Mouse (Mus musculus): ENCODE results near the gene Gast. TPM values are rescaled to one million over a fixed set of nuclear protein-coding genes. Genes with fewer than 3 reads are reported as not detected.

Gene Gast
- 0.76 TPM in 1 of 2 replicates, not detected in the other for polyA plus RNA-seq (2015; fragmentation: Nextera tagmentation; extraction: Ambion mirVana)

GRCm38 (mm10) chr11:100333944-100334457, at the start of gene Gast:
Gene Gast, plus strand, starts transcription at chr11:100334407.
- H3K27ac ChIP-seq (replicated peaks): peak within 1 kb of the TSS; percentile 89
- H3K36me3 ChIP-seq: no peaks in the 10 kb centered on the region
- 79% methylated on average over 6 of the region's 6 CpGs for WGBS
- no peaks in the 10 kb centered on the region for H3K9me3 ChIP-seq
- peaks cover 45% of the 10 kb centered on the region for H3K4me1 ChIP-seq (replicated peaks)
- no peak within 1 kb of the TSS for H3K4me3 ChIP-seq
- no peaks in the 10 kb centered on the region for H3K27me3 ChIP-seq
- H3K9ac ChIP-seq: no peak within 1 kb of the TSS
- ATAC-seq (ENCODE audit: low read depth): no peak
- peak within 1 kb of the TSS; percentile 24; the same call in 1 of the 2 replicates for H3K4me2 ChIP-seq

DNA sequence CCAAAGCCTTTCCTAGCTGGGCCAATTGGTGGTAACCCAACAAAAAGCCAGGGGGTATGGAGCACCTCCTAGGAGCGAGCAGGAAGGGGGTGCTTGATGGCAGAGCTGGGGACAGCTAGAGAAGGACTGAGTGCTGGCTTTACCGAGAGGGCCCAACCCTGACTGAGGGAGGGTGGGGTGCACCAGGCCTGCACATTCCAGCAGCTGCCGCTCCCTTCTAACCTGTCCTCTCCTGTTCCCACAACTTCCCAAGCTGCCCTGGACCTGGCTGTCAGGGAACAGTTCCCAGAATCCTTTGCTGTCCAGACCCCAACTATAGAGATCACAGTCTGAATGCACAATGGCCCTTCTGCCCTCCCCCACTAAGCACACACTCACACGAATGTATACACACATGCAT, 49.2 kb upstream of the Gast start:
- 90% methylated on average over 4 of the region's 4 CpGs for WGBS
- no peak for ATAC-seq (ENCODE audit: low read depth)
- no peaks in the 10 kb centered on the region for H3K27me3 ChIP-seq

GRCm38 (mm10) chr11:100287024-100287423, 47.2 kb upstream of the Gast start:
- no peak for ATAC-seq (ENCODE audit: low read depth)
- Histone ChIP-seq H3K9ac (no peak overlapping the region), H3K4me2 (no peak overlapping the region), H3K4me3 (no peak overlapping the region), H3K36me3 (no peaks in the 10 kb centered on the region), H3K27ac (replicated peaks) (no peak overlapping the region), H3K4me1 (replicated peaks) (no peaks in the 10 kb centered on the region), H3K9me3 (no peaks in the 10 kb centered on the region), H3K27me3 (no peaks in the 10 kb centered on the region)
- WGBS: 37% methylated on average over 10 of the region's 10 CpGs

More for the DNA sequence above, 49.2 kb upstream of the Gast start:
- no peaks in the 10 kb centered on the region for H3K36me3 ChIP-seq
- no peak overlapping the region for H3K9ac ChIP-seq
- H3K9me3 ChIP-seq: no peaks in the 10 kb centered on the region
- no peak overlapping the region for H3K4me3 ChIP-seq
- no peak overlapping the region for H3K4me2 ChIP-seq
- no peaks in the 10 kb centered on the region for H3K4me1 ChIP-seq (replicated peaks)
- no peak overlapping the region for H3K27ac ChIP-seq (replicated peaks)

DNA sequence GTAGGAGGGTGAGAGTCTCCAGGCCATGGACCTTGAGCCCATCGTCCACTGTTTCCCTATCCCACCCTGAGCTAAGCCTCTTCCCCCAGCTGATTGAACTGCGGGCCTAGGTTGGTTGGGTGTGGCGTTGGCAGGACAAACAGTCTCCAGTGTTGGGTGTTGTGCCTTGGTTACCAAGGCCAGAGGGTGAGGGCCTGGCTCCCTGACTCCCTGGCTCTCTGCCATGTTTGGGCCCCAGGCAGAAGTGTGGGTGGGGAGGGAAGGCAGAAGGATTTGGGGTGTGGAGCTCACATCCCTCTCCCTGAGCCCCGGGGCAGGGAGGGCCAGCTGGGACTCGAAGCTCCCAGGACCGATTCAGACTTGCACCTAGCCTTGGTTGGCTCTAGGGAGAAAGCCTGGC, 45.3 kb upstream of the Gast start:
- 87% methylated on average over 6 of the region's 6 CpGs for WGBS
- Histone ChIP-seq H3K4me2 (no peak overlapping the region), H3K4me1 (replicated peaks) (no peaks in the 10 kb centered on the region), H3K9ac (no peak overlapping the region), H3K4me3 (no peak overlapping the region), H3K9me3 (no peaks in the 10 kb centered on the region), H3K36me3 (no peaks in the 10 kb centered on the region), H3K27ac (replicated peaks) (no peak overlapping the region), H3K27me3 (no peaks in the 10 kb centered on the region)
- ATAC-seq (ENCODE audit: low read depth): no peak

DNA sequence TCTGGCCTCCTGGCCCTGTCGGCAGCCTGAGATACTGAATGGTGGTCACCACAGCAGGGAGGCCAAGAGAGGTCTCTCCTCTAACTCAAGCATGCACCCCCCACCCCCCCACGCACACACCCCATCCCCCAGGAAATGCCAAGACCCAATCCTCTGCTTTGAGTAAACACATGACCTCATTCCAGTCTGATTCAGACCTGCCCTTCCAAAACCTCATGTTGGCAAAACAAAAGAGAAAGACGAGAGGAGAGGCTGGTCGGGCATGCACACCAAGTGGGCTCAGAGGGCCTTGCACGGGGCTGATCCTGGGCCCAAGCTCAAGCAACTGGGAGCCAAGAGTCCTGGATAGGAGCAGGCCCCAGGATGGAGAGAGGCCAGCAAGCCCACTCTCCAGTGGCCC, 44.0 kb upstream of the Gast start:
- 62% methylated on average over 5 of the region's 5 CpGs for WGBS
- Histone ChIP-seq H3K27ac (replicated peaks) (no peak overlapping the region), H3K4me1 (replicated peaks) (no peaks in the 10 kb centered on the region), H3K27me3 (no peaks in the 10 kb centered on the region), H3K4me3 (no peak overlapping the region), H3K4me2 (no peak overlapping the region), H3K9me3 (no peaks in the 10 kb centered on the region), H3K9ac (no peak overlapping the region), H3K36me3 (no peaks in the 10 kb centered on the region)
- ATAC-seq (ENCODE audit: low read depth): no peak

GRCm38 (mm10) chr11:100292884-100293283, 41.3 kb upstream of the Gast start:
- H3K36me3 ChIP-seq: no peaks in the 10 kb centered on the region
- H3K9ac ChIP-seq: no peak overlapping the region
- no peaks in the 10 kb centered on the region for H3K27me3 ChIP-seq
- 0 out of 2 replicates have a peak, but pooled peaks cover under 1% of the 10 kb centered on the region for H3K4me1 ChIP-seq (replicated peaks)
- WGBS: 52% methylated on average over 6 of the region's 6 CpGs
- H3K27ac ChIP-seq (replicated peaks): no peak overlapping the region
- H3K9me3 ChIP-seq: no peaks in the 10 kb centered on the region
- no peak for ATAC-seq (ENCODE audit: low read depth)
- no peak overlapping the region for H3K4me2 ChIP-seq
- H3K4me3 ChIP-seq: no peak overlapping the region

DNA sequence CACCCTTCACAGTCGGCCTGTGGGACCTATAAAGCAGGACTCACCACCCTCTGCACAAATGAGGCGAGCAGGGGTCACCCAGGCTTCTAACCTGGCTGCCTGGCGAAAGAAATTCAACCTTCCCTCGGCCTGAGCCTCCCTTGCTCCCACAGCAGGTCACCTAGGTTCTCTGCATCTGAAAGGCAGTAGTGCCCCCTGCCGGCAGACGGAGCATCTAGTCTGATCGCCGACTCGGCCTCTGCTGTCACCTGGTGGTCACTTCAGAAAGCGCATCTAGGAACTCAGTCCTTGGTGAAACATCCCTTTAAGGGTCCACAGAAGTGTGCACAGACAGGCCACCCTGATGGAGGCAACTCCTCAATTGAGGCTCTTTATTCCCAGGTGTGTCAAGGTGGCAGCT, 38.9 kb upstream of the Gast start:
- H3K4me2 ChIP-seq: 0 out of 2 replicates have a peak overlapping the region, but pooled peaks have one; percentile 18
- H3K4me3 ChIP-seq: no peak overlapping the region
- peaks cover 4% of the 10 kb centered on the region; the same call in 1 of the 2 replicates for H3K4me1 ChIP-seq (replicated peaks)
- 0 out of 2 replicates have a peak, but pooled peaks have one; percentile 32 for ATAC-seq (ENCODE audit: low read depth)
- H3K36me3 ChIP-seq: no peaks in the 10 kb centered on the region
- H3K9ac ChIP-seq: no peak overlapping the region
- no peaks in the 10 kb centered on the region for H3K27me3 ChIP-seq
- no peak overlapping the region for H3K27ac ChIP-seq (replicated peaks)
- no peaks in the 10 kb centered on the region for H3K9me3 ChIP-seq
- WGBS: 5% methylated on average over 10 of the region's 10 CpGs

DNA sequence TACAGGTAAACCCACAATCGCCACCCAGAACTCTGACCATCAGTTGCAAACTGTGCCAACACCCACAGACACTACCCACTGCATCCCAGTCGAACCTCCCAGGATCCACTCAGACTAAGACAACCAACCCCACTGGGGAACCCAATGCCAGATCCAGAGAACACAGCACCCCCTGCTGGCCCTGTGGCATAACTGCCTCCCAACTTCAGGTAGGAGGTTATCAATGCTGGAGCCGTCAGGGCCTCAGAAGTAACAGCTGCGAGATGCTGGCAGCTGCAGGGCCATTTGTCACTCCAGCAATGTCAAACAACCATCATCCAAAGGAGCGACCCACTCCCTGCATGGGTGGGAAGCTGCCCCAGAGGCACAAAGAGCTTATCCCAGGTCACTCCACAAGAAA, 36.4 kb upstream of the Gast start:
- ATAC-seq (ENCODE audit: low read depth): no peak
- H3K9me3 ChIP-seq: no peaks in the 10 kb centered on the region
- H3K9ac ChIP-seq: no peak overlapping the region
- H3K36me3 ChIP-seq: no peaks in the 10 kb centered on the region
- H3K27me3 ChIP-seq: no peaks in the 10 kb centered on the region
- no peak overlapping the region for H3K27ac ChIP-seq (replicated peaks)
- H3K4me2 ChIP-seq: peak overlapping the region; percentile 38
- WGBS: 38% methylated on average over 5 of the region's 5 CpGs
- peaks cover 4% of the 10 kb centered on the region; the same call in 1 of the 2 replicates for H3K4me1 ChIP-seq (replicated peaks)
- H3K4me3 ChIP-seq: 0 out of 2 replicates have a peak overlapping the region, but pooled peaks have one; percentile 9

DNA sequence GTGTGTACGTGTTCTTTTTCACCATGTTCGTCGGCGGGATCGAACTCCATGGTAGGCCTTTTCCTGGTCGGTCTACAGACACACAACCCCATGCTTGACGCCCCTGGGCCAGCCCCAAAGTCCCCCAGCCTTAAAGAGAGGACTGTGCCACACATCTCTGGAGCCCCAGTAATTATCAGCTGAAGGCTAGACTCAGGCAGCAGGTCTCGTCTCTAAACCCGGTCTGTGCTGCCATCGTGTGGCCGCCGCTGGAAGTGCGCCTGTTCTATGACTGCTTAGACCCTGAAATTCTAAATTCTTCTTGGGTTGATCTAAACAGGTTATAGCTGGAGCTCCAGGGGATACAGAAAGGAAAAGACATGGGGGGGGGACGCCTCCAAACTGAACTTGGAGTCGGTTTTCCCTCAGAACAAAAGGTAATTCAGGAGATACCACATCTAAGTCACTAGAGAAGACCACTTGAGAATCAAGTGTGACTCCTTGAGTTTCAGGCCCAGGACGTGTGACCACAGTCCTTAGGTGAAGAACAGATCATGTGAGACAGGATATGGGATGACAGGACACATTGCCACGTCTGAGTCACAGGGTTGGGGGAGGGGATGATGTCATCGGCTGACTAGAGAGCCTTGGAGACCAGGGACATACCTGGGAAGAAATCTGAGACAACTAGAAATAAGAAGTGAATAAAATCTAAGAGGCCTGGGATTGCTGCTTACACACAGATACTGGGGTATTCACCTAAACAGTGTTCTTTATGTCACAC, 35.8 kb upstream of the Gast start:
- WGBS: 21% methylated on average over 18 of the region's 18 CpGs
- Histone ChIP-seq H3K27me3 (no peaks in the 10 kb centered on the region), H3K4me2 (peak overlapping the region; percentile 38), H3K4me3 (peak overlapping the region; percentile 9; the same call in 1 of the 2 replicates), H3K27ac (replicated peaks) (no peak overlapping the region), H3K36me3 (no peaks in the 10 kb centered on the region), H3K9ac (no peak overlapping the region), H3K4me1 (replicated peaks) (peaks cover 4% of the 10 kb centered on the region; the same call in 1 of the 2 replicates), H3K9me3 (no peaks in the 10 kb centered on the region)
- ATAC-seq (ENCODE audit: low read depth): no peak

GRCm38 (mm10) chr11:100300293-100300692, 33.9 kb upstream of the Gast start:
- Histone ChIP-seq H3K4me1 (replicated peaks) (peaks cover 4% of the 10 kb centered on the region; the same call in 1 of the 2 replicates), H3K9me3 (no peaks in the 10 kb centered on the region), H3K4me3 (no peak overlapping the region), H3K4me2 (no peak overlapping the region), H3K9ac (no peak overlapping the region), H3K27me3 (no peaks in the 10 kb centered on the region), H3K27ac (replicated peaks) (no peak overlapping the region), H3K36me3 (no peaks in the 10 kb centered on the region)
- ATAC-seq (ENCODE audit: low read depth): no peak
- WGBS: 9% methylated on average over 5 of the region's 5 CpGs

GRCm38 (mm10) chr11:100301292-100301691, 32.9 kb upstream of the Gast start:
- H3K4me3 ChIP-seq: no peak overlapping the region
- no peaks in the 10 kb centered on the region for H3K36me3 ChIP-seq
- no peak overlapping the region for H3K9ac ChIP-seq
- WGBS: 87% methylated on average over 5 of the region's 5 CpGs
- H3K4me1 ChIP-seq (replicated peaks): peaks cover 4% of the 10 kb centered on the region; the same call in 1 of the 2 replicates
- H3K27me3 ChIP-seq: no peaks in the 10 kb centered on the region
- no peaks in the 10 kb centered on the region for H3K9me3 ChIP-seq
- no peak overlapping the region for H3K27ac ChIP-seq (replicated peaks)
- no peak overlapping the region for H3K4me2 ChIP-seq
- no peak for ATAC-seq (ENCODE audit: low read depth)

GRCm38 (mm10) chr11:100307900-100308299, 26.3 kb upstream of the Gast start:
- peaks cover 12% of the 10 kb centered on the region for H3K4me1 ChIP-seq (replicated peaks)
- ATAC-seq (ENCODE audit: low read depth): no peak
- no peaks in the 10 kb centered on the region for H3K27me3 ChIP-seq
- H3K4me2 ChIP-seq: no peak overlapping the region
- H3K9ac ChIP-seq: no peak overlapping the region
- H3K27ac ChIP-seq (replicated peaks): no peak overlapping the region
- no peaks in the 10 kb centered on the region for H3K36me3 ChIP-seq
- 89% methylated on average over 5 of the region's 5 CpGs for WGBS
- H3K4me3 ChIP-seq: no peak overlapping the region
- H3K9me3 ChIP-seq: no peaks in the 10 kb centered on the region

Data from neural tube, embryonic 13.5 days (tissue).